Mouse (Mus musculus) cerebellum, adult 8-10 months (tissue): ENCODE measurements at regions not wholly inside any gene's neighbourhood (a gene's known extent, or its start where the extent isn't known, plus 50 kb on each side); places are given as distances from the start of the nearest gene placed in this dataset.

Experiments
- DNase-seq: peaks from one replicate; pipeline ENCODE4 v3.0.0; 2022

DNA sequence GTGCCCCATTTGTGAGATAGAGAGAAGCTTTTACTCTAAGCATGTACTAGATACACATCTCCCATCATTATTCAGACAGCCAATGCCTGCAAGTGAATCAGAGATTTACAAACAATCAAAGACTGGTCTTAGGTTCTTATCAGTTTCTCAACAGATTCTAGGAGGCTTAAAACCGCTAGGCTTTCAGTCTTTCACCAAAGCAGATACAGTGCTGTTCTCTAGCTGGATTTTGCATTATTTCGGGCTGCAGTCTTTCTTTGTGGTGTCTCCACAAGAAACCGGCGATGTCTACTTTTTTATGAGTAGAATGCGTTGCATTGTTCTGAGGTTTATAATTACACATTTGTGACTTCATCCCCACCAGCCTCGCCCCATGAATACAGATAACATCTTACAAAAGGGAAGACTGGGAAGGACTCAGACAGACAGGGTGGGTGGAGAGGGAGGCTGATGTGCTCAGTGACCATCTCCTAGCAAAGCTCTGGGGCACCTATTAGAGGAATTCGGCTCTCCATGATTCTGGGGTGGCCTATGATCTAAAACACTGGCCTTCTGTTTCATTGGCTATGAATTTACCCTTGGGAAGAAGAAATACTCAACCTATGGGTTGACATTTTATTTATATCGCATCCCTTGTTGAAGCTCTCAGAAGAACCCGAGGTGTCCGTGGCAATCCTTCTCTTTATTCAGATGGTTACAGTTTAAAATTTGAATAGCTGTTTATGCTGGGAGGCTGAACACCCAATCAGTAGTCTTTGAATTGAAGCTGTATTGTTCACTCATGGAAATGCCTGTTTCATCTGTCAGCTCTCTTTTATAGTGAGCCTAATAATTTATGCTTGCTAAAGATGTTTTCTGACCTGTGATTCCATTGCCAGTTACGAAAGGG is 343.8 kb downstream of the Tmem161b start:
- peak; percentile 5 for DNase-seq

GRCm38 (mm10) chr13:84566533-84566832 is 344.4 kb downstream of the Tmem161b start:
- no peak for DNase-seq

- DNase-seq, result no peak
Observed at GRCm38 (mm10) chr13:84569371-84569770, 347.3 kb downstream of the Tmem161b start.

DNA sequence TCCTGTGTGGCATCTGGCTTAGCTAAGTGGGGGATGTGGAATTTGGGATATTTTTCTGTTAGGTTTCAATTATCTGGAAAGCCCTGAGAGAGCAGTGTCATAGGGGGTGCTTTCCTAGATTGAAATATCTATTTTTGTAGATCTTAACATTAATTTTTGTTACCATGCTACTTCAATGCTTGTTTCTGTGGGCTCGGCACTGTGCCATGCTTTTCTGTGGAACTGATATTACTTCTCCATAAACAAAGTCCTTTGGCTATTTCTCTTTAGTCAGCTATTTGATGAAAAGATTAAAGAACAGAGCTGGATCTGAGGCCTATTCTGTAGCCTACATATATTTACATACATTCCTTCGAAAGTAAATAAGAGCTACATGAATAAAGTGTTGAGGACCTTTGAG is 348.1 kb downstream of the Tmem161b start:
- no peak for DNase-seq

GRCm38 (mm10) chr13:84570984-84571844 is 349.1 kb downstream of the Tmem161b start:
- peak; percentile 73 for DNase-seq

- no peak for DNase-seq
Observed at GRCm38 (mm10) chr13:84571845-84572193, 349.7 kb downstream of the Tmem161b start.

GRCm38 (mm10) chr13:84572231-84572630 is 350.1 kb downstream of the Tmem161b start:
- DNase-seq, result no peak

GRCm38 (mm10) chr13:84596585-84597142 is 374.6 kb downstream of the Tmem161b start:
- DNase-seq, result no peak

- no peak for DNase-seq
Observed at GRCm38 (mm10) chr13:84602612-84603011, 380.5 kb downstream of the Tmem161b start.

DNA sequence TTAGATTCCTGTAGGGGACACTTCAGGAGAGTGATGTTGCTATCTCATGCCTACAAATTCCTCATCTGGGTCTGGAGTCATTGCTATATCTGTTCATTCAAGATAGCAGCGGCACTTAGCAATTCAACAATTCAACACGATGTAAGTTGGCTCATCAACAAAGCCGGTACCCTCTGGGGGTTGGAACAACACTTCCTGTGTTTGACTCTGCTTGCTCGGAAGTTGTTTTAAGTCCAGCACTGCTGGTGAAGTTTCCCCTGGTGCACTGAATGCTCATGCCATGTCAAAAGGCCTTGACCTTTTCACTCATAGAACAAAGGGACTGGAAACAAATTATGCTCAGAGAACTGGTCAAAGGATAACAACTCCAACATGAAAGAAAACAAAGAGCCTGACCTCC is 390.4 kb downstream of the Tmem161b start:
- DNase-seq, result no peak

DNA sequence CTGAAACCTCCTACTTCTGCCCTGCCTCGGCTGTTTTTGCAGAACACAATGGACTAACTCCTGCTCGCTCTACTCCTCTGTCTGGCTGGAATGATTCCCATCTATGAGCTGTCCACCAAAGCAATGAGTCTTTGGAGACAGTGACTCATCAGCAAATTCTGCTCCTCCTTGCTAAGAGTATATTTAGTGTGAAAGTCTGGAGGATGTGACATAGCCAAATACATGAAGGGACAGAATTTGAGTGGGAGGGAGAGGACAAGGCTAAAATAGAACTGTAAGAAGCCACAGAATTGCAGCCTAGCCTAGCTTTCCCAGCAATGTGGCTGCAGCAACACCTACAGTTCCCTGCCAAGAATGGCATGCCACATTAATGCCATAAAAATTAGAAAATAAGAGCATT is 390.9 kb downstream of the Tmem161b start:
- no peak for DNase-seq

GRCm38 (mm10) chr13:84624691-84625090 is 402.6 kb downstream of the Tmem161b start:
- DNase-seq, result no peak

DNA sequence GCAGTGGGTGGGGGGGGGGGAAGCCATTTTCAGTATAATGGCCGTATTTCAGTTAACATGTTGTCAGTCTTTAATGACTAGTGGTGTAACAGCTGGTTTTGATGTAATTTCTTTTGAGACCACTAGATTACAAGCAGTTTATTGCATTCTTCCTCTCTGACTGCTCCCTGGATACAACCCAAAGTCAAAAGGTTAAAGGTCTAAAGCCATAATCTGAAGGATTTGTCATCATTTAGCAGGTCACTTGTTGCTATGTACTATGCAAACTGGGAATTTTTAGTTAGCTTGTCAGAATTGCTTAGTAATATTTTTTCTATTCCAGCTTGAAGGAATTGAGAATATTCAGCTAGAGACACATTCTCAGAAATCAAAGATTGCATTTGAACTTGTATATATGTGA is 403.4 kb downstream of the Tmem161b start:
- no peak for DNase-seq

- DNase-seq, result no peak
Observed at GRCm38 (mm10) chr13:84625927-84626326, 403.8 kb downstream of the Tmem161b start.

GRCm38 (mm10) chr13:84626397-84626796 is 404.3 kb downstream of the Tmem161b start:
- no peak for DNase-seq

- no peak for DNase-seq
Observed at GRCm38 (mm10) chr13:84630686-84631085, 408.6 kb downstream of the Tmem161b start.

GRCm38 (mm10) chr13:84632493-84632892 is 410.4 kb downstream of the Tmem161b start:
- no peak for DNase-seq

GRCm38 (mm10) chr13:84636831-84637230 is 414.7 kb downstream of the Tmem161b start:
- DNase-seq, result no peak

- DNase-seq, result no peak
Observed at GRCm38 (mm10) chr13:84637606-84638005, 415.5 kb downstream of the Tmem161b start.

GRCm38 (mm10) chr13:84638401-84638934 is 416.4 kb downstream of the Tmem161b start:
- DNase-seq, result no peak

- DNase-seq, result no peak
Observed at GRCm38 (mm10) chr13:84639087-84640022, 417.3 kb downstream of the Tmem161b start.

- no peak for DNase-seq
Observed at GRCm38 (mm10) chr13:84644024-84644423, 421.9 kb downstream of the Tmem161b start.
